Mouse (Mus musculus): Measurements from ENCODE around the gene Gm20738.
"Not testable (repeated sequence)": the region's sequence is repeated elsewhere in the genome, so short reads cannot be mapped to it uniquely, and the experiment has no call there.

The Gm20738 gene

DNA sequence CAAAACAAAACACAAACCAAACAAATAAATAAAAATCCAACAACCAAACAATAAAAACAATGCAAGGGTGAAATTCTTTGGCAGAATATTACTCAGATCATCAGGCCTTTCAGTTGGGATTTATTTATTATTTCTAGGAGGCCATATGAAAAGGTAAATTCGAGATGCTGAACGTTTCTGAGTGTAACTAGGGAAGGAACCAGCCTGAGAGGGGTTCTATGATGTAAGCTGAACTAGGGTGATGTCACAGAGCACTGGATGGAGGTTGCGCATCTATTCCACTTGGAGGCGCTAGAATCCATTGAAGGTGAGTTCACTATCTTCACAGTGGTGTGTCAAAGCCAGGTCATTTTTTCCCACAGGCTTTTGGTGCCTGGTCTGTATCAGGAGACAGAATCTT lies at the start of gene Gm20738:
TSS of gene Gm20738 (plus strand) at position 301 of the 400 bp plus-strand sequence.
- DNase-seq (ENCODE audit: low read depth, low spot score), result not testable (repeated sequence)

Data from A20 (cell line).